Mouse (Mus musculus) ES-E14 (cell line): ENCODE measurements at regions not wholly inside any gene's neighbourhood (a gene's known extent, or its start where the extent isn't known, plus 50 kb on each side); places are given as distances from the start of the nearest gene placed in this dataset.

Experiments used
- DNase-seq: peaks from one replicate; pipeline ENCODE4 v3.0.0-alpha.2; 2013; ENCODE audit warnings: low read depth, low spot score
- H3K27ac ChIP-seq: 2 replicates; pipeline ENCODE4 v1.5.1; 2012; ENCODE audit warnings: low read depth, mild to moderate bottlenecking, low read length, moderate library complexity, mixed read lengths; ENCODE audit not compliant: poor library complexity, insufficient read depth, severe bottlenecking
- H3K36me3 ChIP-seq: 2 replicates; pipeline ENCODE4 v1.6.1; 2012; ENCODE audit warnings: mild to moderate bottlenecking, low read length, moderate library complexity, mixed read lengths; ENCODE audit not compliant: control insufficient read depth, poor library complexity, insufficient read depth, severe bottlenecking
- H3K4me1 ChIP-seq, 2 experiments: fragments of 150-350 bp in 1 of 2; sonication (generic) in 1 of 2; 2 replicates each; pipeline ENCODE4 v1.6.1; 2012; ENCODE audit warnings: low read length in 2 of 2, mild to moderate bottlenecking in 1 of 2, mixed read lengths in 1 of 2; ENCODE audit not compliant: control insufficient read depth in 2 of 2, insufficient read depth in 2 of 2, poor library complexity in 1 of 2
- H3K4me3 ChIP-seq, 2 experiments: fragments of 150-350 bp in 1 of 2; sonication (generic) in 1 of 2; 2 replicates each; pipeline ENCODE4 v1.5.1; 2012; ENCODE audit warnings: low read length in 2 of 2, low read depth in 1 of 2, mild to moderate bottlenecking in 1 of 2, mixed read lengths in 1 of 2; ENCODE audit not compliant: insufficient read depth in 1 of 2, poor library complexity in 1 of 2, severe bottlenecking in 1 of 2
- H3K9ac ChIP-seq: 2 replicates; pipeline ENCODE4 v1.6.1; 2012; ENCODE audit warnings: low read depth, mild to moderate bottlenecking, low read length, mixed read lengths; ENCODE audit not compliant: poor library complexity, insufficient read depth, severe bottlenecking
- H3K9me3 ChIP-seq: fragments of 150-350 bp; sonication (generic); 2 replicates; pipeline ENCODE4 v1.6.1; 2012; ENCODE audit warnings: low read depth, mild to moderate bottlenecking, low read length; ENCODE audit not compliant: control insufficient read depth, insufficient read depth
- CHD2 ChIP-seq: IDR thresholded peaks from 2 replicates; pipeline ENCODE4 v1.6.1; 2014; ENCODE audit warnings: mild to moderate bottlenecking, low read depth, low read length, inconsistent platforms
- HCFC1 ChIP-seq: IDR thresholded peaks from 2 replicates; pipeline ENCODE4 v1.6.1; 2012; ENCODE audit warnings: low read length, inconsistent platforms, borderline replicate concordance; ENCODE audit not compliant: insufficient read depth
- MAFK ChIP-seq: IDR thresholded peaks from 2 replicates; pipeline ENCODE4 v1.6.1; 2014; ENCODE audit warnings: mild to moderate bottlenecking, low read depth, low read length, inconsistent platforms; ENCODE audit not compliant: insufficient read depth
- ZC3H11A ChIP-seq: IDR thresholded peaks from 2 replicates; pipeline ENCODE4 v1.6.1; 2012; ENCODE audit warnings: low read depth, mild to moderate bottlenecking, inconsistent platforms, low read length, borderline replicate concordance
- ZNF384 ChIP-seq: IDR thresholded peaks from 2 replicates; pipeline ENCODE4 v1.6.1; 2012; ENCODE audit warnings: low read depth, low read length, inconsistent platforms
- in situ Hi-C, 2 experiments: fragments of 600-800 bp; cut with MboI; formaldehyde crosslinking; loops; one replicate each; pipeline ENCODE4 v1.15.1; 2025; ENCODE audit warnings: low sequenced_read_pairs in 2 of 2, inconsistent platforms in 1 of 2; ENCODE audit not compliant: unreplicated experiment in 2 of 2

- no peaks in the 10 kb centered on the region for H3K36me3 ChIP-seq
- no peak for TF ChIP-seq MAFK
- H3K9ac ChIP-seq: no peak overlapping the region
- H3K4me1 ChIP-seq: no peaks in the 10 kb centered on the region
- H3K4me3 ChIP-seq: no peak overlapping the region
- DNase-seq: no peak
- H3K9me3 ChIP-seq: no peaks in the 10 kb centered on the region
- in situ Hi-C loops: no loop called here
- H3K27ac ChIP-seq: no peak overlapping the region
These were observed 94.0 kb upstream of the Ngly1 start for GRCm38 (mm10) chr14:16155106-16155505.

GRCm38 (mm10) chr14:16170226-16170625 is 78.9 kb upstream of the Ngly1 start:
- in situ Hi-C loops: no loop called here
- Histone ChIP-seq H3K9ac (no peak overlapping the region), H3K4me3 (no peak overlapping the region), H3K36me3 (no peaks in the 10 kb centered on the region), H3K4me1 (no peaks in the 10 kb centered on the region), H3K27ac (no peak overlapping the region), H3K9me3 (no peaks in the 10 kb centered on the region)
- no peak for DNase-seq
- TF ChIP-seq MAFK (no peak), HCFC1 (no peak), CHD2 (no peak), ZNF384 (no peak), ZC3H11A (no peak)

- Histone ChIP-seq H3K9ac (no peak overlapping the region), H3K36me3 (no peaks in the 10 kb centered on the region), H3K27ac (no peak overlapping the region), H3K4me3 (no peak overlapping the region), H3K9me3 (no peaks in the 10 kb centered on the region), H3K4me1 (no peaks in the 10 kb centered on the region)
- no peak for DNase-seq
- TF ChIP-seq ZC3H11A (no peak), MAFK (no peak), HCFC1 (no peak), CHD2 (no peak), ZNF384 (no peak)
- in situ Hi-C loops: no loop called here
These were observed 76.8 kb upstream of the Ngly1 start for GRCm38 (mm10) chr14:16172261-16172660.

DNA sequence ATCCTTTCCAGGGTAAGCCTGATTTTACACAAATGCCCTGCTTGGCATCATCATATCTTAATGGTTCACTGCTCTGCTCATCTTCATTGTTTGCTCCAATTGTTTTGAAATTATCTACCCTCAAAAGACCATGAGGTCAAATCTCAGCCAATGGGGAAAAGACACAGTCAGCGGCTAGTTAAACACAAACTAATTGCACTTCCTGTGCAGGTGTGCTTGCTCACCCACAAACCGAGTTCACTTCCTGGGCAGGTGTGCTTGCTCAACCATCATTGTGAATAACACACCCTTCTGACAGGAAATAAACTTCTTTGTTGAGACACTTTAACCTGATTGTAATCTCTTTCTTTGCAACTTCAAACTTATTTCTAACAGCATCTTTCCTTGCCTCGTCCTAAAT is 75.8 kb upstream of the Ngly1 start:
- Histone ChIP-seq H3K27ac (no peak overlapping the region), H3K4me1 (no peaks in the 10 kb centered on the region), H3K36me3 (no peaks in the 10 kb centered on the region), H3K9ac (no peak overlapping the region), H3K9me3 (no peaks in the 10 kb centered on the region), H3K4me3 (no peak overlapping the region)
- in situ Hi-C loops: no loop called here
- DNase-seq: no peak
- TF ChIP-seq HCFC1 (no peak), ZC3H11A (no peak), CHD2 (no peak)

- no peak overlapping the region for H3K27ac ChIP-seq
- in situ Hi-C loops: no loop called here
- TF ChIP-seq CHD2 (no peak), ZNF384 (no peak), MAFK (no peak), ZC3H11A (no peak), HCFC1 (no peak)
These were observed 70.9 kb upstream of the Ngly1 start for GRCm38 (mm10) chr14:16178227-16178626.

More at GRCm38 (mm10) chr14:16178227-16178626, 70.9 kb upstream of the Ngly1 start:
- Histone ChIP-seq H3K9ac (no peak overlapping the region), H3K9me3 (no peaks in the 10 kb centered on the region), H3K4me1 (no peaks in the 10 kb centered on the region), H3K36me3 (no peaks in the 10 kb centered on the region), H3K4me3 (no peak overlapping the region)
- DNase-seq: no peak
